Mouse (Mus musculus) G1E (cell line): Measurements from ENCODE around the gene Smad3. TPM values are rescaled to one million over a fixed set of nuclear protein-coding genes. Genes with fewer than 3 reads are reported as not detected.

Experiments used
- ATAC-seq: 2 replicates; pipeline ENCODE4 v1.8.0; 2016; ENCODE audit warnings: mild to moderate bottlenecking; ENCODE audit not compliant: insufficient number of reproducible peaks, poor library complexity, low FRiP score, severe bottlenecking; ENCODE audit errors: extremely low read depth
- DNase-seq: peaks from one replicate; pipeline ENCODE4 v3.0.0; 2012; ENCODE audit warnings: low spot score
- H3K27me3 ChIP-seq: 2 replicates; pipeline ENCODE4 v1.6.1; 2012; ENCODE audit warnings: mild to moderate bottlenecking, low read length, inconsistent platforms; ENCODE audit not compliant: insufficient read depth
- H3K36me3 ChIP-seq: replicated peaks from 2 replicates; pipeline ENCODE3; 2012; ENCODE audit warnings: mild to moderate bottlenecking, inconsistent platforms
- H3K4me1 ChIP-seq: 2 replicates; pipeline ENCODE4 v1.6.1; 2012; ENCODE audit warnings: low read depth, low read length, inconsistent platforms, mixed read lengths; ENCODE audit not compliant: insufficient read depth
- H3K4me3 ChIP-seq: 2 replicates; pipeline ENCODE4 v1.5.1; 2012; ENCODE audit warnings: low read depth, mild to moderate bottlenecking, inconsistent platforms, low read length, moderate library complexity, mixed read lengths
- H3K9me3 ChIP-seq: replicated peaks from 2 replicates; pipeline ENCODE4 v1.6.1; 2012; ENCODE audit warnings: inconsistent platforms
- CTCF ChIP-seq: IDR thresholded peaks from 2 replicates; pipeline ENCODE4 v1.5.1; 2012; ENCODE audit warnings: low read depth, low read length, inconsistent platforms, mixed read lengths
- GATA1 ChIP-seq: IDR thresholded peaks from 2 replicates; pipeline ENCODE4 v1.6.1; 2012; ENCODE audit warnings: borderline replicate concordance, low read length, inconsistent platforms, mixed read lengths
- GATA2 ChIP-seq: IDR thresholded peaks from 2 replicates; pipeline ENCODE4 v1.6.1; 2012; ENCODE audit warnings: low read depth, low read length, inconsistent platforms, borderline replicate concordance
- POLR2AphosphoS5 ChIP-seq: IDR thresholded peaks from 2 replicates; pipeline ENCODE4 v1.6.1; 2012; ENCODE audit warnings: low read depth, low read length, inconsistent platforms; ENCODE audit not compliant: insufficient replicate concordance
- TAL1 ChIP-seq: conservative IDR thresholded peaks from 2 replicates; pipeline ENCODE4 v1.6.1; 2012; ENCODE audit warnings: low read depth, low read length, inconsistent platforms, mixed read lengths
- polyA plus RNA-seq: library from polyadenylated mRNA; stranded (reverse); fragments of >175 nt; gene quantifications from 2 replicates; pipeline ENCODE4 v1.2.3, GENCODE M21; 2012
- total RNA-seq, 2 experiments: library from RNA; stranded (forward) in 1 of 2; stranded (reverse) in 1 of 2; fragments of 200-1000 nt in 1 of 2; fragments of >200 nt in 1 of 2; fragmentation: Nextera tagmentation in 1 of 2; gene quantifications; 2 replicates each; pipeline ENCODE4 v1.2.3; 2014 to 2017

Smad3 gene
- total and polyA plus RNA-seq, 3 experiments, result 0.87 to 4.8 (median 1.2) TPM

- Histone ChIP-seq H3K36me3 (no peaks in the 10 kb centered on the region), H3K4me1 (no peaks in the 10 kb centered on the region; the same call in 1 of the 2 replicates), H3K27me3 (peaks cover 26% of the 10 kb centered on the region; the same call in 1 of the 2 replicates), H3K4me3 (no peak overlapping the region), H3K9me3 (no peaks in the 10 kb centered on the region)
- ATAC-seq, result no peak
- TF ChIP-seq CTCF (peak; percentile 8; the same call in 1 of the 2 replicates), POLR2AphosphoS5 (no peak)
- no peak for DNase-seq
Measured at GRCm38 (mm10) chr9:63761367-63762094, 3.7 kb upstream of the Smad3 start.

- no peak for TF ChIP-seq POLR2AphosphoS5
- no peak for TF ChIP-seq CTCF
- TF ChIP-seq GATA2, result no peak
- TF ChIP-seq TAL1, result no peak
- TF ChIP-seq GATA1, result no peak
- Histone ChIP-seq H3K4me1 (no peaks in the 10 kb centered on the region; the same call in 1 of the 2 replicates), H3K27me3 (peaks cover 28% of the 10 kb centered on the region; the same call in 1 of the 2 replicates), H3K4me3 (no peak overlapping the region), H3K36me3 (no peaks in the 10 kb centered on the region), H3K9me3 (no peaks in the 10 kb centered on the region)
- ATAC-seq, result no peak
- no peak for DNase-seq
Measured at GRCm38 (mm10) chr9:63760783-63761182, 3.0 kb upstream of the Smad3 start.

- H3K36me3 ChIP-seq, result no peaks in the 10 kb centered on the region
- H3K4me1 ChIP-seq, result no peaks in the 10 kb centered on the region; the same call in 1 of the 2 replicates
- DNase-seq, result no peak
- H3K9me3 ChIP-seq, result no peaks in the 10 kb centered on the region
- peaks cover 31% of the 10 kb centered on the region; the same call in 1 of the 2 replicates for H3K27me3 ChIP-seq
- no peak for ATAC-seq
- TF ChIP-seq TAL1, result no peak
- no peak for TF ChIP-seq GATA2
- TF ChIP-seq CTCF, result no peak
- TF ChIP-seq POLR2AphosphoS5, result no peak
- no peak for TF ChIP-seq GATA1
- no peak overlapping the region for H3K4me3 ChIP-seq
Measured at GRCm38 (mm10) chr9:63759973-63760722, 2.4 kb upstream of the Smad3 start.

GRCm38 (mm10) chr9:63758641-63759391 lies 1.0 kb upstream of the Smad3 start:
- H3K4me1 ChIP-seq, result no peaks in the 10 kb centered on the region; the same call in 1 of the 2 replicates
- H3K9me3 ChIP-seq, result no peaks in the 10 kb centered on the region
- TF ChIP-seq GATA2, result no peak
- TF ChIP-seq POLR2AphosphoS5, result no peak
- no peak for TF ChIP-seq TAL1
- TF ChIP-seq GATA1, result no peak
- TF ChIP-seq CTCF, result no peak
- no peaks in the 10 kb centered on the region for H3K36me3 ChIP-seq
- DNase-seq (no peak), ATAC-seq (no peak; the same call in 1 of the 2 replicates)
- peaks cover 31% of the 10 kb centered on the region; the same call in 1 of the 2 replicates for H3K27me3 ChIP-seq
- H3K4me3 ChIP-seq, result no peak overlapping the region

- no peaks in the 10 kb centered on the region; the same call in 1 of the 2 replicates for H3K4me1 ChIP-seq
- ATAC-seq (no peak), DNase-seq (no peak)
- peak overlapping the region; percentile 59 for H3K4me3 ChIP-seq
- TF ChIP-seq TAL1, result no peak
- no peak for TF ChIP-seq GATA2
- no peak for TF ChIP-seq POLR2AphosphoS5
- no peak for TF ChIP-seq GATA1
- no peak for TF ChIP-seq CTCF
- H3K27me3 ChIP-seq, result peaks cover 31% of the 10 kb centered on the region; the same call in 1 of the 2 replicates
- no peaks in the 10 kb centered on the region for H3K36me3 ChIP-seq
- no peaks in the 10 kb centered on the region for H3K9me3 ChIP-seq
Measured at GRCm38 (mm10) chr9:63757462-63757772, 377 bp downstream of the Smad3 start.
